Mouse (Mus musculus) kidney, postnatal 0 days (tissue): ENCODE results near the gene Ttc29. TPM values are rescaled to one million over a fixed set of nuclear protein-coding genes. Genes with fewer than 3 reads are reported as not detected.

ENCODE experiments used
- ATAC-seq: fragments of 200-750 bp; cut with Nextera tagmentation; replicated peaks from 2 replicates; pipeline ENCODE4 v1.8.0; 2017; ENCODE audit warnings: low read depth, moderate number of reproducible peaks, moderate TSS enrichment, moderate library complexity; ENCODE audit not compliant: low FRiP score
- DNase-seq: peaks from one replicate; pipeline ENCODE4 v3.0.0-alpha.2; 2016; ENCODE audit warnings: low spot score
- H3K27ac ChIP-seq: fragments of 300-500 bp; sonication (generic); 2 replicates; pipeline ENCODE4 v1.5.1; 2014; ENCODE audit warnings: mild to moderate bottlenecking
- H3K27me3 ChIP-seq: fragments of 300-500 bp; sonication (generic); 2 replicates; pipeline ENCODE4 v1.6.1; 2014; ENCODE audit warnings: low read length, mixed read lengths; ENCODE audit not compliant: insufficient read depth
- H3K36me3 ChIP-seq: fragments of 300-500 bp; sonication (generic); 2 replicates; pipeline ENCODE4 v1.6.1; 2014; ENCODE audit warnings: low read length, mixed read lengths; ENCODE audit not compliant: insufficient read depth
- H3K4me1 ChIP-seq: fragments of 300-500 bp; sonication (generic); replicated peaks from 2 replicates; pipeline ENCODE4 v1.6.1; 2014; ENCODE audit warnings: antibody characterized with exemption, low read length, mixed read lengths; ENCODE audit not compliant: insufficient read depth
- H3K4me2 ChIP-seq: fragments of 300-500 bp; sonication (generic); 2 replicates; pipeline ENCODE4 v1.6.1; 2014; ENCODE audit warnings: mild to moderate bottlenecking, low read length, moderate library complexity, mixed read lengths
- H3K4me3 ChIP-seq: fragments of 300-500 bp; sonication (generic); replicated peaks from 2 replicates; pipeline ENCODE4 v1.5.1; 2014; ENCODE audit warnings: low read depth, low read length
- H3K9ac ChIP-seq: fragments of 300-500 bp; sonication (generic); 2 replicates; pipeline ENCODE4 v1.6.1; 2014; ENCODE audit warnings: low read depth, low read length
- H3K9me3 ChIP-seq: fragments of 300-500 bp; sonication (generic); replicated peaks from 2 replicates; pipeline ENCODE4 v1.6.1; 2016; ENCODE audit warnings: low read length, inconsistent platforms, mixed read lengths
- CTCF ChIP-seq: IDR thresholded peaks from 2 replicates; pipeline ENCODE4 v1.5.1; 2016; ENCODE audit warnings: antibody characterized with exemption, low read depth, mild to moderate bottlenecking, moderate library complexity
- WGBS: fragments of 180-500 bp; shearing (Covaris S2); extraction: QIAGEN DNeasy Blood & Tissue Kit; methylation state at CpG from one replicate; pipeline ENCODE4 v1.1.7; 2014; 5-methylcytosine and 5-hydroxymethylcytosine counted together
- polyA plus RNA-seq: library from polyadenylated mRNA; unstranded; fragments of >200 nt; fragmentation: Nextera tagmentation; extraction: Ambion mirVana; gene quantifications from 2 replicates; pipeline ENCODE4 v1.2.1, GENCODE M21; 2015

The Ttc29 gene
- polyA plus RNA-seq, 1 experiment from 2014 or later, result 0.20 TPM

GRCm38 (mm10) chr8:78251115-78251514 is 38.0 kb downstream of the Ttc29 start:
- H3K9me3 ChIP-seq, result no peaks in the 10 kb centered on the region
- no peaks in the 10 kb centered on the region for H3K4me1 ChIP-seq
- H3K27me3 ChIP-seq, result no peaks in the 10 kb centered on the region
- WGBS, result 62% methylated on average over 3 of the region's 3 CpGs
- H3K4me3 ChIP-seq, result no peak overlapping the region
- TF ChIP-seq CTCF, result no peak
- no peak overlapping the region for H3K4me2 ChIP-seq
- ATAC-seq (no peak), DNase-seq (no peak)
- no peak overlapping the region for H3K27ac ChIP-seq
- H3K36me3 ChIP-seq, result no peaks in the 10 kb centered on the region
- H3K9ac ChIP-seq, result no peak overlapping the region

- DNase-seq, result no peak
- Histone ChIP-seq H3K36me3 (no peaks in the 10 kb centered on the region), H3K9ac (no peak overlapping the region), H3K4me3 (no peak overlapping the region), H3K9me3 (no peaks in the 10 kb centered on the region), H3K27me3 (no peaks in the 10 kb centered on the region), H3K27ac (no peak overlapping the region), H3K4me2 (no peak overlapping the region), H3K4me1 (no peaks in the 10 kb centered on the region)
- no peak for ATAC-seq
- 90% methylated on average over 4 of the region's 4 CpGs for WGBS
- TF ChIP-seq CTCF, result no peak
These were observed 41.3 kb downstream of the Ttc29 start for GRCm38 (mm10) chr8:78254374-78254773.

- no peaks in the 10 kb centered on the region for H3K9me3 ChIP-seq
- no peak overlapping the region for H3K4me2 ChIP-seq
- H3K4me1 ChIP-seq, result no peaks in the 10 kb centered on the region
- no peaks in the 10 kb centered on the region for H3K27me3 ChIP-seq
- 89% methylated on average over 3 of the region's 3 CpGs for WGBS
- DNase-seq (no peak), ATAC-seq (no peak)
- H3K4me3 ChIP-seq, result no peak overlapping the region
- no peak for TF ChIP-seq CTCF
- H3K27ac ChIP-seq, result no peak overlapping the region
- no peaks in the 10 kb centered on the region for H3K36me3 ChIP-seq
- H3K9ac ChIP-seq, result no peak overlapping the region
These were observed 41.9 kb downstream of the Ttc29 start for GRCm38 (mm10) chr8:78255011-78255410.

GRCm38 (mm10) chr8:78265506-78265905 is 52.4 kb downstream of the Ttc29 start:
- no peak overlapping the region for H3K9ac ChIP-seq
- DNase-seq (no peak), ATAC-seq (no peak)
- no peaks in the 10 kb centered on the region for H3K9me3 ChIP-seq
- H3K4me1 ChIP-seq, result no peaks in the 10 kb centered on the region
- no peak overlapping the region for H3K4me2 ChIP-seq
- H3K27me3 ChIP-seq, result no peaks in the 10 kb centered on the region
- H3K36me3 ChIP-seq, result no peaks in the 10 kb centered on the region
- no peak overlapping the region for H3K27ac ChIP-seq
- WGBS, result 82% methylated on average over 5 of the region's 5 CpGs
- TF ChIP-seq CTCF, result no peak
- no peak overlapping the region for H3K4me3 ChIP-seq

- WGBS, result 35% methylated on average over 3 of the region's 3 CpGs
- no peak for DNase-seq
- Histone ChIP-seq H3K27me3 (no peaks in the 10 kb centered on the region), H3K4me1 (no peaks in the 10 kb centered on the region), H3K9me3 (no peaks in the 10 kb centered on the region), H3K36me3 (no peaks in the 10 kb centered on the region), H3K4me2 (no peak overlapping the region), H3K9ac (no peak overlapping the region), H3K27ac (no peak overlapping the region), H3K4me3 (no peak overlapping the region)
- no peak for ATAC-seq
- no peak for TF ChIP-seq CTCF
These were observed 53.1 kb downstream of the Ttc29 start for GRCm38 (mm10) chr8:78266231-78266630.

GRCm38 (mm10) chr8:78267894-78268411 is 54.9 kb downstream of the Ttc29 start:
- Histone ChIP-seq H3K4me3 (no peak overlapping the region), H3K9ac (no peak overlapping the region), H3K9me3 (no peaks in the 10 kb centered on the region), H3K4me1 (no peaks in the 10 kb centered on the region), H3K4me2 (no peak overlapping the region), H3K27ac (no peak overlapping the region), H3K36me3 (no peaks in the 10 kb centered on the region), H3K27me3 (no peaks in the 10 kb centered on the region)
- DNase-seq, result peak; percentile 40
- no peak for ATAC-seq
- WGBS, result 10% methylated on average over 7 of the region's 7 CpGs
- peak; percentile 12; the same call in 1 of the 2 replicates for TF ChIP-seq CTCF

- Histone ChIP-seq H3K4me1 (no peaks in the 10 kb centered on the region), H3K27me3 (no peaks in the 10 kb centered on the region), H3K27ac (no peak overlapping the region), H3K9me3 (no peaks in the 10 kb centered on the region), H3K9ac (no peak overlapping the region), H3K36me3 (no peaks in the 10 kb centered on the region), H3K4me2 (no peak overlapping the region), H3K4me3 (no peak overlapping the region)
- 91% methylated on average over 10 of the region's 10 CpGs for WGBS
- TF ChIP-seq CTCF, result no peak
- ATAC-seq (no peak), DNase-seq (no peak)
These were observed 56.2 kb downstream of the Ttc29 start for GRCm38 (mm10) chr8:78269281-78269680.
